Mouse (Mus musculus) c-Kit-positive CD71-positive TER-119-positive erythroid progenitor cells, embryonic 14.5 days (primary cell): ENCODE measurements around the gene Them7.
A peak's percentile ranks its signal among the peaks of the same experiment; 100 is the strongest.

ENCODE experiments used
- DNase-seq: peaks from one replicate; pipeline ENCODE4 v3.0.0-alpha.2; 2013; ENCODE audit warnings: low spot score

Them7 gene

GRCm38 (mm10) chr2:105235380-105236115, 11.4 kb downstream of the Them7 start:
- DNase-seq, result no peak

- no peak for DNase-seq
Observed at GRCm38 (mm10) chr2:105237424-105237823, 13.3 kb downstream of the Them7 start.

- DNase-seq, result no peak
Observed at GRCm38 (mm10) chr2:105237841-105238240, 13.7 kb downstream of the Them7 start.

GRCm38 (mm10) chr2:105238775-105239174, 14.7 kb downstream of the Them7 start:
- DNase-seq, result no peak

GRCm38 (mm10) chr2:105240631-105241030, 16.5 kb downstream of the Them7 start:
- DNase-seq, result no peak

- no peak for DNase-seq
Observed at GRCm38 (mm10) chr2:105242940-105243339, 18.8 kb downstream of the Them7 start.

- no peak for DNase-seq
Observed at GRCm38 (mm10) chr2:105244733-105245132, 20.6 kb downstream of the Them7 start.

GRCm38 (mm10) chr2:105251978-105252377, 27.9 kb downstream of the Them7 start:
- DNase-seq, result no peak

GRCm38 (mm10) chr2:105252824-105253223, 28.7 kb downstream of the Them7 start:
- no peak for DNase-seq

- DNase-seq, result no peak
Observed at GRCm38 (mm10) chr2:105255457-105255856, 31.3 kb downstream of the Them7 start.

- no peak for DNase-seq
Observed at GRCm38 (mm10) chr2:105256427-105257071, 32.4 kb downstream of the Them7 start.

GRCm38 (mm10) chr2:105257376-105257775, 33.3 kb downstream of the Them7 start:
- DNase-seq, result no peak

- DNase-seq, result no peak
Observed at GRCm38 (mm10) chr2:105261335-105261734, 37.2 kb downstream of the Them7 start.

GRCm38 (mm10) chr2:105263219-105263618, 39.1 kb downstream of the Them7 start:
- no peak for DNase-seq

- no peak for DNase-seq
Observed at GRCm38 (mm10) chr2:105282407-105283077, 58.4 kb downstream of the Them7 start.

GRCm38 (mm10) chr2:105283811-105284210, 59.7 kb downstream of the Them7 start:
- no peak for DNase-seq

GRCm38 (mm10) chr2:105284855-105285254, 60.7 kb downstream of the Them7 start:
- no peak for DNase-seq

GRCm38 (mm10) chr2:105295823-105296222, 71.7 kb downstream of the Them7 start:
- no peak for DNase-seq

- DNase-seq, result peak; percentile 4
Observed at GRCm38 (mm10) chr2:105298888-105299287, 74.8 kb downstream of the Them7 start.

- DNase-seq, result no peak
Observed at GRCm38 (mm10) chr2:105301082-105301481, 77.0 kb downstream of the Them7 start.

GRCm38 (mm10) chr2:105301531-105301930, 77.4 kb downstream of the Them7 start:
- DNase-seq, result no peak

- DNase-seq, result no peak
Observed at GRCm38 (mm10) chr2:105303962-105304514, 79.9 kb downstream of the Them7 start.

GRCm38 (mm10) chr2:105305876-105306275, 81.8 kb downstream of the Them7 start:
- no peak for DNase-seq
